8 mouse cellular contexts compared by ENCODE assay signal in the genomic region with DNA sequence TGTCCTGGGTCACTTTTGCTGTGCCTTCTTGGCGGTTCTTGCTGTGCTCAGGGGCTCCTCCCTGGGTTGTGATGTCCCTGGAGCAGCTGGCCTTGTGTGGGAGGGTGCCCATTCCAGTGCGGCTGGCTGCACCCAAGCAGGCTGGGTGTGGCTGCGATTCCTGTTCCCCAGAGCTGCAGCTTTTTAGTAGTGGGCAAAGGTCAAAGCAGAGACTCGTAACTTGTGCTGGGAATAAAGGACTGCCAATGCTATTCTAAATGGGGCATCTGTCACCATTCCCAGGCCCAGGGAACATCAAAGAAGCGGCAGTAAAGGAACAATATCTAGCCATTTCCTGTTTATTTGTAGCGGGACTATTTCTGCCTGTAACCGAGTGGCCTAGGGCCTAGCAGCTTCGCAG.
DNase-seq lines count a peak whose midpoint lies in the region; ATAC-seq lines count a peak whose summit lies in the region.
"Had no signal": no experiment of that assay in that cellular context is flagged by ENCODE, and none has a peak within 500 bp of the region (broad histone marks: within the 10 kb centered on the region; RNA-seq: fewer than 3 reads in every experiment).

No protein-coding gene starts in this region.

- no peaks in the 10 kb centered on the region for H3K9me3 ChIP-seq in heart, embryonic 13.5 days
- H3K9me3 ChIP-seq: midbrain, embryonic 12.5 days had no signal

- no peak overlapping the region for H3K4me3 ChIP-seq in heart, embryonic 13.5 days
- H3K4me3 ChIP-seq: midbrain, embryonic 12.5 days had no signal

- 48% methylated on average over 8 of the region's 8 CpGs for WGBS in heart, embryonic 13.5 days

- H3K36me3 ChIP-seq in heart, embryonic 13.5 days = no peaks in the 10 kb centered on the region
- H3K36me3 ChIP-seq: midbrain, embryonic 12.5 days had no signal

- H3K27me3 ChIP-seq in heart, embryonic 13.5 days (replicated peaks) = no peaks in the 10 kb centered on the region
- H3K27me3 ChIP-seq: midbrain, embryonic 12.5 days had no signal

- DNase-seq in 3134 (ENCODE audit: extremely low read depth, insufficient read length, low spot score) = peak; percentile 46
- peak; percentile 11 for DNase-seq in R1 (ENCODE audit: low read depth, low spot score)
- DNase-seq in kidney, postnatal 25 days = peak; percentile 60 to 81
- peak; percentile 49 for DNase-seq in neural tube, embryonic 10.5 days (ENCODE audit: extremely low spot score, low spot score)
- DNase-seq in MN1 (ENCODE audit: low spot score) = no peak

- peak overlapping the region; percentile 20; the same call in 1 of the 2 replicates for H3K27ac ChIP-seq in heart, embryonic 13.5 days (replicated peaks)
- H3K27ac ChIP-seq: midbrain, embryonic 12.5 days had no signal

- H3K9ac ChIP-seq in heart, embryonic 13.5 days = peak overlapping the region; percentile 19; the same call in 1 of the 2 replicates
- H3K9ac ChIP-seq: midbrain, embryonic 12.5 days had no signal

- H3K4me2 ChIP-seq in heart, embryonic 13.5 days = no peak overlapping the region
- H3K4me2 ChIP-seq: midbrain, embryonic 12.5 days had no signal

- no peak for ATAC-seq in heart, embryonic 13.5 days (ENCODE audit: extremely low read depth, insufficient number of reproducible peaks, low FRiP score, low TSS enrichment)
- no peak for ATAC-seq in megakaryocyte, adult 5-6 weeks (ENCODE audit: poor library complexity, severe bottlenecking)

- peaks cover 12% of the 10 kb centered on the region for H3K4me1 ChIP-seq in heart, embryonic 13.5 days
